Mouse (Mus musculus): ENCODE measurements around the gene Mesp1.

Gene Mesp1

DNA sequence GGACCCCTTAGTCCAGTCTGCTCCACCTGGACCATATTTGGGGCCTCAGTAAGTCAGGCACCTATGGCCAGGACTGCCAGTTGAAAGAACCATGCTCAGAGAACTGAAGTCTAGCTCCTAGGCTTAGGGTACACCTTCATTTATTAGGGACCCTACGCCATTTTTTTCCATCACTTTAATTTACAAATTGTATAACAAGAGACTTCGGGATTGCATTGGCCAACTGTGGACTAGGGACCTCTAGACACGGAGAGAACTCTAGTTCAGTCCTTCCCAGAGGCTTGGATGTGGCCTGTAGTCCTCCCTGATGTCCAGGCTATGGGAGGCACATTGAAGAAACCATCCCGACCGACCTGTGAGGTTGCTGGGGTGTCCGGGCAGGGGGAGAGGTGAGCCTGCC, at the start of gene Mesp1:
TSS of gene Mesp1 (minus strand) at position 101 of the 400 bp plus-strand sequence.
- in situ Hi-C loops (cut with MboI, MseI): no loop called here

DNA sequence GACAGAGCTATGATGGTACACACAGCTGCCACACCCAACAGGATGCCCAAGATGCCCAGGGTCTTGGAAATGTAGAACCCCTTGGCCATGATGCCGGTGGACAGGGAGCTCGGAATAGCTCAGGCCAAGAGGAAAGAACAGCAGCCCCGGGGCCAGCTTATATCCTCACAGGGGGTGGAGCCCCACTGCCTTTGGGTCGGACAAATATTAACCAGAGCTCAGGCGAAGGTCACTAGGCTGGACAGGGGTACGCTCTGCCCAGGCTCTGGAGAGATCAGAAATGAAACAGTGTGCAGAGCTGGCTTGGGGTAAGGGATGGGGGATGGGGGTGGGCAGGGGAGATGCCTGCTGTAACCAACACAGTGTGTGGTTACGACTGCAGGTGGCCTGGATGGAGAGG, 48.6 kb upstream of the Mesp1 start:
- in situ Hi-C loops (cut with MboI, MseI): no loop called here

DNA sequence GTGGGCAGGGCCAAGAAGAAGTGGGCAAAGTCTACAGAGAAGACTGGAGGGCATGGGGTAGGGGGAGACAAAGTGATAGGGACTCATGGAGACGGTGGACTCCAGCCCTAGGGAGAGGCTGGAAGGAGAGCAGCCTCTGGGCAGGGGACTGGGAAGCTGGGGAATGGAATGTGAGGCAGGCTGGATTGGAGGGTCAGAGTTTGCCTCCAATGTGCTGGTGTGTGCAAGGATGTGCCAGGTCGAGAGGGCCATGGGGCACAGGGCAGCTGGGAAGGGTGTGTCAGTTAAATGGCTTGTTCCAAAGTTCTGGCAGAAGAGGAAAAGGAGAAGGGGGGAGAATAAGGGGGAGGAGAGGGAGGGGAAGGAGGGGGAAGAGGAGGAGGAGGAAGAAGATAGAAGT, 43.7 kb upstream of the Mesp1 start:
- in situ Hi-C loops (cut with MboI, MseI): no loop called here

DNA sequence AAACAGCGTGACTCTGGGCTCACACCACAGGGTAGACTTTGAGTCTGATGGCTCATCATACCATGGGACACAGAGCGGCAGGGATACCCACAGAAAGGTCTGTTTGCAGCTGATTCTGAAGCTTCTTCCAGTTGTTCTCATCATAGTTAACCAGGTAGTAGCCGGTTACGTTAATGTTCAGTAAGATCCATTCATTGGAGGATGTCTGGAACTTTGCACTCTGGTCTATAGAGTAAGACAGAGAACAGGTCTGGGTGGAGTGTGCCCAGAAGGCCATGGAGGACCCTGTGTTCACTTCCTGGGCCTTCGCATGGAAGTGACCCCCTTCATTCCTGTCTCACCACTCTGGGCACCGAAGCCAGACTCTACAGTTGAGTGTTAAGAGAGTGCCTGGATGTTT, 41.6 kb upstream of the Mesp1 start:
- in situ Hi-C loops (cut with MboI, MseI): no loop called here

DNA sequence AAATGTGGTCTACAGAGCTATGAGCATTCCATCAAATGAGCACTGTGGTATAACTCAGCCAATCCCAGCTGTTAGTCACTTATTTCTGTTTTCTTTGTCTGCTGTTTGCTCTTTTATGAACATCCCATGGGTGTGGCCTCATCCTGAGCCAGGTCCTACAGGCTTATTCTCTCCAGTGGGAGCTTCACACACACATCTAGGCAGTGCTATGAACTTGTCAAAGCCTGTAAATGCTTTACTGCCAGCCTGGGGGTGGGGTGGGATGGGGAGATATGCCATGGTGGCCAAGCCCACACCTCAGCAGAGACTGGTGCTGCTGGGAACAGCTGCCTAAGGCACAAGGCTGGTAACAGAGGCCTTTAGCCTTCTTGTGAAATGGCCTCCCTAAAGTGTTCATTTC, 39.4 kb upstream of the Mesp1 start:
- in situ Hi-C loops (cut with MboI, MseI): no loop called here

DNA sequence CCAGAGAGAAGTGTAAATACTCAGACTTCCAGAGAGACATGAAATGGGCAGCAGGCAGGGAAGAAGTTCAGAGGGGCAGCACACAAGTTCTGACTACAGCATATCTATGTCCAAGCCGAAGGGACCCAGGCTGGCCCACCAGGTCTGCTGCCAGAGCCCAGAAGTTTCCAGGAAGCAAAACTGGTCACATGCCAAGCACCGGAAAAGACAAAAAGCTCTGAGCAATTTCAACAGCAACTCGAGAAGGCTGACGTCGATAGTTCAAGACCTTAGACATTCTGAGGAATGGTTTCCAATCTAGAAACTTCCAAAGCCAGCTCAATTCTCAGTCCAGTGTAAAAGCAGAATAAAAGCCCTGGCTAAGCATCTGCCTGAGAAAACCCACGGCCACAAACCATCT, 38.0 kb upstream of the Mesp1 start:
- in situ Hi-C loops (cut with MboI, MseI): no loop called here

DNA sequence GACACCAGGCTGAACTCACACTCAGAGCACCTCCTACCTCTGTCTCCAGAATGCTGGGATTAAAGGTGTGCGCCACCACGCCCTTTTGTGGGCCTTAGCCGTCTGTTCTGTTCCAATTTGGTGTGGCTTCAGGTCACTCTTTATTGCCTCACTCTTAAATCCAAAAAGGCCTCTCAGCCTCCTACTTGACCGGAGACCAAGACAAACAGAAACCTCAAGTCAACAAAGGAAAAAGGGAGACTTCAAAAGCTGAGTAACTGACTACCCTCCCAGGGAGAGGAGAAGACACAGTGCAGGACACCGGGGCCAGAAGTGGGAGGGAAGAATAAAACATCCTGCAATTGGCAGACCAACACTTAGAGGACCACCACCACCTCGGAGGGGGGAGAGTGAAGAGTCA, 37.6 kb upstream of the Mesp1 start:
- in situ Hi-C loops (cut with MboI, MseI): no loop called here

DNA sequence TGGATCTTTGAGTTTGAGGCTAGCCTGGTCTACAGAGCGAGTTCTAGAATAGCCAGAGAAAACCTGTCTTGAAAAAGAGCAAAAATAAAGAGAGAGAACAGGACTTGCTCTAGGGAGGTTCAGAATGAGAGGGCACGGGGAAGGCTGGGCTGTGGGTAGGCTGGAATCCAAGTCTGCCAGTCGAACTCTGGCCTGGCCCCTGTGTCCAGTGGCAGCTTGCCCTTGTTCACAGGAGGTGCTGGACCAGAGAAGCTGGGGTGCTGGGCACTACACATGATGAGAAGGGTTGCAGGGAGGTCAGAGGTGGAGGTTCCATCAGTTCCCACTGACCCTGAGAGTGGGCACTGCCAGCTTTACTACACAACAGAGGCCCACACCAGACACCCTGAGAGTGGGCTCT, 34.8 kb upstream of the Mesp1 start:
- in situ Hi-C loops (cut with MboI, MseI): no loop called here

DNA sequence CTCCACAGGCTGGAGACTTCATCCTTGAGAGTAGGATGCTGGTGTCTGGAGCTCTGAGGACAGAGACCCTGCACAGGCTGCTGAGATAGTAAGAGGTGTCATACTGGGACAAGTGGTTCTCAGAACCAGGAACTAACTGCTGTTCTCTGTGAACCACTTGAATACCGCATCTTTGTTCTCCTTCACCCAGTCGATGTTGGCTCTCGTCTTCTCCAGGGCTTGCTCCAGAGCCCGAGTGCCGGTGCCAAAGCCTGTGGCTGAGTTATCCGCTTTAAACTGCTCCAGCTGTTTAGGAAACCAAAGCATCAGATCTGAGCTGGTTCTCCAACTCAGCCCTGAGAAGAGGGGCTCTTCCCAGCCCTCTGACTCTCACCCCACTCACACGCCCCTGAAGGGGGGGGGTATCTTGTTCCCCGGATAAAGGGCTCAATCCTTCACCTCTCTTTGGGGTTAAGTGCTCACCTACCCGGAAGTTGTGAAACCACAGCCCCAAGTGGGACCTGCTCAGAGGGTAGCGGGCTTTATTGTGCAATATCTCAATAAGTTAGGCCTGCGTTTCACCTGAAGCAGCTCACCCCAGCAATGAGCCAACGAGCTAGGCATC, 28.6 kb upstream of the Mesp1 start:
- in situ Hi-C loops (cut with MboI, MseI): no loop called here

DNA sequence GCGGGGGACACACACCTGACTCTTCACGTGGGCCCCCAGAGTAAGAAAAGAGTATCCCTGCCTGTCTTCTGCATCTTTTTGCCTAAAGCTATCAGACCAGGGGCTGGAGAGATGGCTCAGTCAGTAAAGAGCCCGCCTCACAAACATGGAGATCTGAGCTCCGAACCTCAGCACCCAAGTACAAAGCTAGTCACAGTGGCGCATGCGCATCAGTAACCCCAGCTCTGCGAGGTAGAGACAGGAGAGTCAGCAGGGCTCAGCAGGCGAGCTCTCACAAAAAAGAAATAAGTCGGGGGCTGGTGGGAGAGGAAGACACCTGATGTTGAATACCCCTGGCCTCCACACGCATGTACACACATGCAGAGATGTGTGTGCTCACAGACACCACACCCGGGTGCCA, 26.4 kb upstream of the Mesp1 start:
- in situ Hi-C loops (cut with MboI, MseI): no loop called here

DNA sequence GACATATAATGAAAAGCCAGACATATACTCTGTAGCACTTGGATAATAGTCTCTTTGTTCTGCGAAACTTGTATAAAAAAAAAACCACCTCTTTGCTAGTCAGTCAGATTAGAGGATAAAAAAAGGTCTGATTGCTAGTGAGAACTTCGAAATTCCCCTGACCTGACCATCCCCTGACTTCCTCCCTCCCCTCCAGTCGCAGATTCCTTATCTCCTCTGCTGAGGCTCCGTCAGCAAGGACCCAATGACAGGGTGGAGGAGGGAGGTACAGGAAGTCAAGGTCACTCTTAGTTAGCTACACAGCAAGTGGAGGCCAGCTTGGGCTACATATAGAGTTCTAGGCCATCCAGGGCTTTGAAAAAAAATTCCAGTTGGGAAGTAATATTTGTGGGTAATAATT, 25.9 kb upstream of the Mesp1 start:
- in situ Hi-C loops (cut with MboI, MseI): no loop called here

DNA sequence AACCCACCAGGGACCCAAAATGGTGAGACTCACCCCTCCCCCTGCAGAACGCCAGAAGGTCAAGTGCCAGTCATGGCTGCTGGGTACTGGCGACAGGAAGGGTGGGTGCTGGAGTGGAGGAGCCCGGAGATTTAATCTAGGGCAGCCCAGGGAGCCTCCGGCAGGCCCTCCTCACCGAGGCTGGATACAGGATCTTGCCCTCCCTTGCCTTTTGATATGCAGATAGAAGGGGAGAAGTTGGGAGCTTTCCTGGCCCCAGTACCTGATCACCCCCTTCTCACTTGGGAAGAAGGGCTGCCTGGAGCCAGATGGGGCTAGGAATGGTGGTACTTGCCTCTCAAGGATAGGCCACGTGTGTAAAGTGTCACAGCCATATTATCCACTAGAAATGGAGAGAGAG, 24.7 kb upstream of the Mesp1 start:
- in situ Hi-C loops (cut with MboI, MseI): no loop called here

DNA sequence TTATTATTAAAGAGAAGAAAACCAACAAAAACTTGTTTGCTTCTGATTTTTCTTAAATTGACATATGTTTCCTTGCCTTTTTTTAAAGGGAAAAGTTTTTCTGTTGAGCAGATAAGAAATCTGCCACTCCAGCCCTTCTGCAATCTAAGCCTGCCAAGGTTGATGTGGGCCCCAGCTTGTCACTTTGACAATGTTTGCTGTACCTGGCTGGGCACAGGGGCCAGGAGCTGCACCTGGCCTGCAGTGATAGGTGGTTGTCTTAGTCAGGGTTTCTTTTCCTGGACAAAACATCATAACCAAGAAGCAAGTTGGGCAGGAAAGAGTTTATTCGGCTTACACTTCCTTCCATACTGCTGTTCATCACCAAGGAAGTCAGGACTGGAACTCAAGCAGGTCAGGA, 19.8 kb upstream of the Mesp1 start:
- in situ Hi-C loops (cut with MboI, MseI): no loop called here

DNA sequence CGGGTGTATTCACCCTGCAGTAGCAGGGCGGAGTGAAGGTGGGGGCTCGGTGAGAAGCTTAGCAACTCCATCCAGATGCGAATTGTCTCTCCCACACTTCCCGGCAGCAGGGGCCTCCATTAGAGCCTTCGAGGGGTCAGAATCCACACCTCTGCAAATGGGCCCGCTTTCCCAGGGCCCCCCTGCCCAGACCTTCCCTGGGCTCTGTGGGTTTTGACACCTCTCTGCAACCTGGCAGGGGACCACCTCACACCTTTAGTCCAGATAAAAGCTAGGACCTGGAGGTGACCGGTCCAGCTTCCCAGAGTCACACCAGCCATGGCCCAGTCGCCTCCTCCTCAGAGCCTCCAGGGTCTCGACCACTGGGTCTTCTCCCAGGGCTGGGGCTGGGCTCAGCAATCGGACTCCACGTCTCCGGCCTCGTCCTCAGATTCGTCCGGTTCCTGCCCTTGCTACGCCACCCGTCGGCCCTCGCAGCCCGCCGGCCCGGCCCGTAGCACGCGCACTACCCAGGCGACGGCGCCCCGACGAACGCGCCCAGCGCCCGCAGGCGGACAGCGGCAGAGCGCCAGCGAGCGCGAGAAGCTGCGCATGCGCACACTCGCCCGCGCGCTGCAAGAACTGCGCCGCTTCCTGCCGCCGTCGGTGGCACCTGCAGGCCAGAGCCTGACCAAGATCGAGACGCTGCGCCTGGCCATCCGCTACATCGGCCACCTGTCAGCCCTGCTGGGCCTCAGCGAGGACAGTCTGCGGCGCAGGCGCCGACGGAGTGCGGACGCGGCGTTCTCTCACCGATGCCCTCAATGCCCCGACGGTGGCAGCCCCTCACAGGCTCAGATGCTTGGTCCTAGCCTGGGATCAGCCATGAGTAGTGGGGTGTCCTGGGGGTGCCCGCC, 17.3 kb upstream of the Mesp1 start, which contains the start of gene Mesp2:
TSS of gene Mesp2 (plus strand) at position 117 of the 896 bp plus-strand sequence.
- in situ Hi-C loops (cut with MboI, MseI): no loop called here

DNA sequence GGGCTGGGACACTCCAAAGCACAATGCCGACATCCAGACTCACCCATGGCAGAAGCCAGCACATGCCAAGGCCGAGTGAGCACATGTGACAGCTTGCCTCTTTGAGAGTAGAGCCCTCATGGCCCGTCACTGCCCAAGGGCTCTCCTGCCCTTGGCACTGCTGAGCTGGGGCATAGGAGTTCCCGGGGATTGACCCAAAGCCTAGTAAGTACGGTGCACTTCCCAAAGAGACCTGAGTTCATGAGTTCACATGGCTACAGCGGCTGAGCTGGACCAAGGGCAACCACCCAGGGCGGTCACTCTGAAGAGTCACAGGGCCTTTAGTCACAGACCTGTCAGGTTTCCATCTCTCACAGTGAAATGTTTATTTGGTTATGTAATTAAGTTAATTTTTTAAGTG, 15.0 kb upstream of the Mesp1 start:
- in situ Hi-C loops (cut with MboI, MseI): no loop called here

DNA sequence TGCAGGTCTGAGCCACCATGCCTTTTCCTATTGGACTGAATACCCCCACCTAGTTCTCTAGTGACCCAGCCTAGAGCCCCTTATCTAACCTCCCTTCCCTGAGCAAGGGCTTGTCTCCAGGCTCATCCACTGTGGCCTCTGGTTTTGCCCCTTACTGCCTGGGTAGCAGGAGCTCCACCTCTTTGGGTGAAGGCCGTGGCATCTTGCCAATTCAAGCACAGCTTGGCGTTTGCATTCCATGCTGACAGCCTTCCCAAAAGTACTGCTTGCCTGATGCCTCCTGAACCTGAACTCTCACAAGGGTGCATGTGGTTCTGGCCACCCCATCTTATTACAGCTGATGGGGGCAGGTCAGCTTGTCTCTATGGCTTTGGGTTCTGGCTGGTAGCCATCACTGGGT, 10.3 kb upstream of the Mesp1 start:
- in situ Hi-C loops (cut with MboI, MseI): no loop called here

DNA sequence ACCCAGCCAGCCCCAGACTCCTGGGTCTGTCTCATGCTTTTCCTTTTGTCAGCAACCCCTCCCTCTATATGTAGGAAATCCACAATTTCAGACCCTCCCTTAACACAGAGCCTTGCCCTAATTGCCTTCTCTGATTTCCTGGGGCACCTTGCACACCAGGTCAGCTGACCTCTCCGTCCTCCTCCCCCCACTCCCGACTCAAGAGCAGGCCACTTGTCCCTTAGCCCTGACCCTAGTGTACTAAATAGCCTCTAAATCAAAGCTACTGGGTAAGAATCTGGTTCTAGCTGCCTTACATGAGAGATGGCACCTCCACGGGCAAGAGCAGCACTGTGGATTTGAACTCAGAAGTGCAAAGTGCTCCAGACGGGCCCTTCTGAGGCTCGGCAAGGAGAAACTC, 8.4 kb upstream of the Mesp1 start:
- in situ Hi-C loops (cut with MboI, MseI): no loop called here

DNA sequence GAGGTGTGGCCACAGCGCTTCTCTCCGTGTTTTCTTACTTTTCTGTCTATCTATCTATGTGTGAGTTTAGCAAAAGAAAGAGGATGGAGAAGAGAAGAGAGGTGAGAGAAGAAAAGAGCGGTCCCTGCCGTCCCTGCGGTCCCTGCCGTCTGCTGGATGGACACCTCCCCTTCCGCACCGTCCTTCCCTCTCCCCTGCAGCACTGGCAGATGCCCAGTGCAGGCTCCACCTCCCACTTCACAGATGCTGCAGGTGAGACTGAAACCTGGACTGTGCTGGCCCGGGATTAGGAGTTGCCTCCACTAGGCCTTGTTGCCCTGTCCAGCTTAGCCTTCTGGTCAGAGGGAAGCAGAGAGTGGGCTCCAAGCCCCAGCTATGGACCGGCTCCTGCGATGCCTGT, 7.8 kb upstream of the Mesp1 start:
- in situ Hi-C loops (cut with MboI, MseI): no loop called here

DNA sequence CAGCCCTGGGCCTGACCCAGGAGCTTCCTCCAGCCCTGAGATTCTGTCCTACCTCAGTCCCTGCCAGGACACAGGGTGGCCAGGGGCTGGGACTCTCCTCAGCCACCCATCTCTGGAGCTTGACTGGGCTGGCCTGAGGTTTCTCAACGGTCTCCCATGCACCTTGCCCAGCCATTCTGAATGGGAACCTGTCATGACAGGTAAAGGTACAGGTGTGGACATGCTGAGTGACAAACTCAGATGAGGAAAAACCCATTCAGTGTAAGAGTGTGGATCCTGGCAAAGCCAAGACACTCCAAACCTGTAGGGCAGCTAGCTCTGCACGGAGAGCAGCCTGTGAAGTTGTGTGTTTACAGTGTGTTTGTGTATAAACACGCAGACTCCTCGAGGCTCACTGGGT, 6.7 kb upstream of the Mesp1 start:
- in situ Hi-C loops (cut with MboI, MseI): no loop called here

DNA sequence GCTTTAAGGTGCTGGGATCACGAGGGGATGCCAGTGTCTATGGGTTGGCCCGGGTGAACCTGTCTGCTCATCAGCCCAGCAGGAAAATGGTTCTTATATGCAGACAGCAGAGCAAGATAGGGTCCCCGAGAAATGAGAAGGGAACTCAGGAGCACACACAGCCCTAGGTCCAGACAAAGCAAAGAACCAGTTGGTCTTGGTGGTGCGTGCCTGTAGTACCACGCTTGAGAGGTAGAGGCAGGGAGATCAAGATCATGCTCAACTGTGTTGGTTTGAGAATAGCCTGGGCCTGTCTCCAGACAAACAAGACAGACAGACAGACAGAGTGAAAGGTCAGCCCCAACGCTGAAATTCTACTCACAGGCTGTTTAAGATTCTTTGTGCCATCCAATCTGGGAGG, 5.9 kb upstream of the Mesp1 start:
- in situ Hi-C loops (cut with MboI, MseI): loop anchor here (5.0 kb wide), 1 partner anchor 113 kb away; no protein-coding TSS in a partner anchor

DNA sequence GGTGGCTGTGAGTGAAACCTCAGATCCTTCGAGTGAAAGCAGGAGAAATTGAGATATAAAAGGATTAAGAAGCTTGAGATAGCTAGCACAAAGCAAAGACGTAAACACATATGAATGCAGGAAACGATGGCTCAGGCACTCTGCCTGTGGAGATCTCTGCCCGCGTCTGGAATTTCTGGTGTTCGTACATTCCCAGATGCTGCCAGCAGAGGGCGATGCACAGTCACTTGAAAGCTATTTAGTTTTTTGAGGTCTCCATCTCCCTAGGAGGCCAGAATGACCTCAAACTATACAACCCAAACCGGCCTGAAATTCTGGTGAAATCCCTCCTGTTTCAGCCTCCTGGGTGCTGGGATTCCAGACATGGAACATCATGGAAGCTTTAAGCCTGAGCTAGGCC, 5.5 kb upstream of the Mesp1 start:
- in situ Hi-C loops (cut with MboI, MseI): loop anchor here (5.0 kb wide), 1 partner anchor 113 kb away; no protein-coding TSS in a partner anchor

DNA sequence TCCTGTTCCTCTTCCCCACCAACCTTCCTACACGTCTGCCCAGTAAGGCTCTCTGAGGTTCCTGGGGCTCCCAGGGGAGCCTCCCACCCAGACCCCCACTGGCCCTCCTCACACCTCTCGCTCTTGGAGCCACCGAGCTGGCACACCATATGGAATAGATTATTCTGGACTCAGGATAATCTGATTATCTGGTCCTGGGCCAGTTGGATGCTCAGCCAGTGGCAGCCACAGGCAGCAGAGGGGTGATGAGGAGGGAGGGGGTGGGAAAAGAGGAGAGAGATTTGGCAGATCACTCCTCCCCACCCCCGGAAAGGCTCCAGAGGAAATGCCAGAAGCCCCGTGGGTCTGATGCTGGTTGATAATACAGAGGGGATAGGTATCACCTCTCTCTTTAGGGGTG, 5.0 kb upstream of the Mesp1 start:
- in situ Hi-C loops (cut with MboI, MseI): loop anchor here (5.0 kb wide), 1 partner anchor 114 kb away; no protein-coding TSS in a partner anchor

All from regulatory T cell (primary cell).